Mouse (Mus musculus): ENCODE data around the gene Myo1a.
A peak's percentile ranks its signal among the peaks of the same experiment; 100 is the strongest.

DNA sequence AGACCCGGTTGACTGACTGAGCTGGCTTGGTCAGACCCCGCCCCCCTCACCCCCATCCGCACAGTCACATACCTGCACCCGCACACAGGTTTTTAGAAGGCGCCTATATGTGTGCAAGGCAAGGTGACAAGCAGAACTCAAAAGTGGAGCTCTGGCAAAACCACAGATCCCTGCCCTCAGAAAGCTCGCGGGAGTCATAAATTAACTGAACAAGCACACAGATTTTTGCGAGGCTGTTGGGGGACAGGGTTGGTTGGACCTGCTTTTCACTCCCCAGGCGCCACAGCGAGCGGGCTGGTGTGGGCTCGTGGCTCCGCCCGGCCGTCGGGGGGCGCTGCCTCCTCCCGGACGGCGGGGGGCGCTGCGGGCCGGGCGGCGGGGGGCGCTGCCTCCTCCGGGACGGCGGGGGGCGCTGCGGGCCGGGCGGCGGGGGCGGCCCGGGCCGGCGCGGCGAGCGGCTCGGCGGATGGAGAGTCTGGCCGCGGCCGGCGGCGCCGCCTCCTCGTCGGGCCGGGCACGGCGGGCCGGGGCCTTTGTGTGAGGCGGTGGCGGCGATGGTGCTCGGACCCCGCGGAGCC lies 34.2 kb downstream of the Myo1a start, which contains the start of gene Zbtb39:
- TF ChIP-seq CTCF (IDR thresholded peaks at IDR 0.05; ENCODE audit: control insufficient read depth, insufficient read depth, insufficient replicate concordance, low read depth, low read length) (peak; percentile 43; the same call in 1 of the 2 replicates), POLR2A (IDR thresholded peaks at IDR 0.05; ENCODE audit: control insufficient read depth, low read depth, low read length) (no peak)

Measured in testis, adult 2 months (tissue).